Mouse (Mus musculus): ENCODE results near the gene Tuba1c. TPM values are rescaled to one million over a fixed set of nuclear protein-coding genes. Genes with fewer than 3 reads are reported as not detected.
"Not testable (repeated sequence)": the region's sequence is repeated elsewhere in the genome, so short reads cannot be mapped to it uniquely, and the experiment has no call there.

Tuba1c gene
- polyA plus RNA-seq, 1 experiment = 12.6 TPM

DNA sequence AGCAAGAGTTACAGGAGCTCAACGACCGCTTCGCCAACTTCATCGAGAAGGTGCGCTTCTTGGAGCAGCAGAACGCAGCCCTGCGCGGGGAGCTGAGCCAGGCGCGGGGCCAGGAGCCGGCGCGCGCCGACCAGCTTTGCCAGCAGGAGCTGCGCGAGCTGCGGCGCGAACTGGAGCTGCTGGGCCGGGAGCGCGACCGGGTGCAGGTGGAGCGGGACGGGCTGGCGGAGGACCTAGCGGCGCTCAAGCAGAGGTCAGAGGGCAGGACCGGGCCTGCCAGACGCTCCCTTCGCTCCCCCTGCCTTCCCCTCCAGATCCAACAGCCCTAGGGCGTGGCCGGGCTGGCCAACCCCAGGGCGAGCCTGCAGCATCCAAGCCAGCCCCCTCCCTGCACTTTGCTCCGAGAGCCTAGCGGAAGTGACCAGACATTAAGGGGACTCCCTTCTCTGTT, 25.8 kb downstream of the Tuba1c start:
- Histone ChIP-seq H3K4me1 (ENCODE audit: control insufficient read depth) (peaks cover 15% of the 10 kb centered on the region), H3K36me3 (ENCODE audit: control insufficient read depth) (no peaks in the 10 kb centered on the region), H3K4me3 (replicated peaks) (no peak overlapping the region), H3K27me3 (ENCODE audit: control insufficient read depth) (peaks cover 95% of the 10 kb centered on the region), H3K9me3 (ENCODE audit: control insufficient read depth, low read length) (peaks cover 7% of the 10 kb centered on the region; the same call in 1 of the 2 replicates)
- TF ChIP-seq GATA1 (IDR thresholded peaks at IDR 0.05; ENCODE audit: low read length) = no peak
- TF ChIP-seq TAL1 (IDR thresholded peaks at IDR 0.05; ENCODE audit: low read length) = no peak

- TF ChIP-seq TAL1 (IDR thresholded peaks at IDR 0.05; ENCODE audit: low read length) (no peak), GATA1 (IDR thresholded peaks at IDR 0.05; ENCODE audit: low read length) (no peak)
- peaks cover 7% of the 10 kb centered on the region; the same call in 1 of the 2 replicates for H3K9me3 ChIP-seq (ENCODE audit: control insufficient read depth, low read length)
- peaks cover 96% of the 10 kb centered on the region for H3K27me3 ChIP-seq (ENCODE audit: control insufficient read depth)
- H3K36me3 ChIP-seq (ENCODE audit: control insufficient read depth) = no peaks in the 10 kb centered on the region
- H3K4me1 ChIP-seq (ENCODE audit: control insufficient read depth) = peaks cover 15% of the 10 kb centered on the region
- no peak overlapping the region for H3K4me3 ChIP-seq (replicated peaks)
Measured at GRCm38 (mm10) chr15:99056332-99056731, 26.6 kb downstream of the Tuba1c start.

DNA sequence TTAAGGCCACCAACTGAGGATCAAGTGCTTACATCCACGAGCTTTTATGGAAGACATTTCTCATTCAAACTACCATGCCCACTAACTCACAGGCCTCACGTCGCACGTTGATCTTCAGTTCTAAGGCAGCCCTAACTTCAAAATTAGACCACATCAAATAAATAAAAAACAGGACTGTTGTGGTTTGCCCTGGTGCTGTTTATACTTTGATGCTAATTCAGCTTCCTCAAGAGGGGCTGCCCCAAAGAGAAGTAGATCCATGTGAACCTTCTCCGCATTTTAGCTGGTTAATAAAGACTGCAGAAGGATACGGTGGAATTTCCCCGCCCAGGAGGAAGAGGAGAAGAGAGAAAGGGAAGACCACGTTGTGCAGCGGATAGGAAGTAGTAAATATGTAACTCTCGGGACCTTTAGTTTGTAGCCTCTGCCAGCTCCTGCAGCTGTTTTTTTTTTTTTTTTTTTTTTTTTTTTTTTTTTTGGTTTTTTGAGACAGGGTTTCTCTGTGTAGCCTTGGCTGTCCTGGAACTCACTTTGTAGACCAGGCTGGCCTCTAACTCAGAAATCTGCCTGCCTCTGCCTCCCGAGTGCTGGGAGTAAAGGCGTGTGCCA, 36.0 kb downstream of the Tuba1c start:
- Histone ChIP-seq H3K4me3 (replicated peaks) (no peak overlapping the region), H3K36me3 (ENCODE audit: control insufficient read depth) (no peaks in the 10 kb centered on the region), H3K27me3 (ENCODE audit: control insufficient read depth) (peaks cover 71% of the 10 kb centered on the region), H3K4me1 (ENCODE audit: control insufficient read depth) (no peaks in the 10 kb centered on the region), H3K9me3 (ENCODE audit: control insufficient read depth, low read length) (no peaks in the 10 kb centered on the region)
- TF ChIP-seq GATA1 (IDR thresholded peaks at IDR 0.05; ENCODE audit: low read length) = no peak
- TF ChIP-seq TAL1 (IDR thresholded peaks at IDR 0.05; ENCODE audit: low read length) = no peak

DNA sequence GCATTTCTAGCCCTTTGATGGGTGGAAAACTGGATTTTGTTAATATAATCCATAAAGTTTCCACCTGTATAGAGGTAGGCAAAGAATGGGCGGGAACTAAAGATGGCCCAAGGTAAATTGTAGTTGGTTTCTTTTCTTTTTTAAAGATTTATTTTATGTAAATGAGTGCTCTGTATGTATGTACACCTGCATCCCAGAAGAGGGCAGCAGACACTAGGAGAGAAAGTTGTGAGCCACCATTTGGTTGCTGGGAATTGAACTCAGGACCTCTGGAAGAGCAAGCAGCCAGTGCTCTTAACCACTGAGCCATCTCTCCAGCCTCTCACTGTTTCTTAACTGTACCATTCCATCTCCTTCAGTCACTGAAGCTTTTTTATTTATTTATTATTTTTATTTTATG, 42.3 kb downstream of the Tuba1c start:
- H3K4me1 ChIP-seq (ENCODE audit: control insufficient read depth) = peaks cover 22% of the 10 kb centered on the region
- no peak overlapping the region for H3K4me3 ChIP-seq (replicated peaks)
- no peaks in the 10 kb centered on the region for H3K9me3 ChIP-seq (ENCODE audit: control insufficient read depth, low read length)
- peaks cover 21% of the 10 kb centered on the region for H3K27me3 ChIP-seq (ENCODE audit: control insufficient read depth)
- TF ChIP-seq TAL1 (IDR thresholded peaks at IDR 0.05; ENCODE audit: low read length) (no peak), GATA1 (IDR thresholded peaks at IDR 0.05; ENCODE audit: low read length) (no peak)
- H3K36me3 ChIP-seq (ENCODE audit: control insufficient read depth) = peaks cover 11% of the 10 kb centered on the region

GRCm38 (mm10) chr15:99074019-99074599, 44.4 kb downstream of the Tuba1c start, which contains the start of gene Troap:
TSS of gene Troap (plus strand) at chr15:99074575.
- no peak for TF ChIP-seq TAL1 (IDR thresholded peaks at IDR 0.05; ENCODE audit: low read length)
- TF ChIP-seq GATA1 (IDR thresholded peaks at IDR 0.05; ENCODE audit: low read length) = no peak
- Histone ChIP-seq H3K9me3 (ENCODE audit: control insufficient read depth, low read length) (no peaks in the 10 kb centered on the region), H3K36me3 (ENCODE audit: control insufficient read depth) (peaks cover 32% of the 10 kb centered on the region), H3K4me3 (replicated peaks) (peak within 1 kb of the TSS; percentile 95), H3K4me1 (ENCODE audit: control insufficient read depth) (peaks cover 39% of the 10 kb centered on the region), H3K27me3 (ENCODE audit: control insufficient read depth) (peaks cover 9% of the 10 kb centered on the region)

- Histone ChIP-seq H3K4me1 (ENCODE audit: control insufficient read depth) (peaks cover 39% of the 10 kb centered on the region), H3K27me3 (ENCODE audit: control insufficient read depth) (peaks cover 2% of the 10 kb centered on the region), H3K36me3 (ENCODE audit: control insufficient read depth) (peaks cover 37% of the 10 kb centered on the region), H3K9me3 (ENCODE audit: control insufficient read depth, low read length) (no peaks in the 10 kb centered on the region), H3K4me3 (replicated peaks) (peak overlapping the region; percentile 95)
- no peak for TF ChIP-seq TAL1 (IDR thresholded peaks at IDR 0.05; ENCODE audit: low read length)
- TF ChIP-seq GATA1 (IDR thresholded peaks at IDR 0.05; ENCODE audit: low read length) = no peak
Measured at GRCm38 (mm10) chr15:99074600-99075333, 45.1 kb downstream of the Tuba1c start.

GRCm38 (mm10) chr15:99076011-99076410, 46.3 kb downstream of the Tuba1c start:
- H3K4me3 ChIP-seq (replicated peaks) = peak overlapping the region; percentile 95
- not testable (repeated sequence) for H3K9me3 ChIP-seq (ENCODE audit: control insufficient read depth, low read length); H3K27me3 ChIP-seq (ENCODE audit: control insufficient read depth)
- H3K4me1 ChIP-seq (ENCODE audit: control insufficient read depth) = peaks cover 39% of the 10 kb centered on the region
- peaks cover 50% of the 10 kb centered on the region for H3K36me3 ChIP-seq (ENCODE audit: control insufficient read depth)

GRCm38 (mm10) chr15:99078181-99078910, 48.7 kb downstream of the Tuba1c start:
- Histone ChIP-seq H3K4me3 (replicated peaks) (no peak overlapping the region), H3K27me3 (ENCODE audit: control insufficient read depth) (0 out of 2 replicates have a peak, but pooled peaks cover under 1% of the 10 kb centered on the region), H3K36me3 (ENCODE audit: control insufficient read depth) (peaks cover 73% of the 10 kb centered on the region), H3K4me1 (ENCODE audit: control insufficient read depth) (peaks cover 43% of the 10 kb centered on the region), H3K9me3 (ENCODE audit: control insufficient read depth, low read length) (no peaks in the 10 kb centered on the region)
- TF ChIP-seq TAL1 (IDR thresholded peaks at IDR 0.05; ENCODE audit: low read length) (no peak), GATA1 (IDR thresholded peaks at IDR 0.05; ENCODE audit: low read length) (no peak)

- Histone ChIP-seq H3K9me3 (ENCODE audit: control insufficient read depth, low read length) (no peaks in the 10 kb centered on the region), H3K4me1 (ENCODE audit: control insufficient read depth) (peaks cover 40% of the 10 kb centered on the region), H3K36me3 (ENCODE audit: control insufficient read depth) (peaks cover 80% of the 10 kb centered on the region), H3K27me3 (ENCODE audit: control insufficient read depth) (peaks cover 15% of the 10 kb centered on the region), H3K4me3 (replicated peaks) (no peak overlapping the region)
- TF ChIP-seq TAL1 (IDR thresholded peaks at IDR 0.05; ENCODE audit: low read length) (no peak), GATA1 (IDR thresholded peaks at IDR 0.05; ENCODE audit: low read length) (no peak)
Measured at GRCm38 (mm10) chr15:99079804-99080203, 50.1 kb downstream of the Tuba1c start.

All from erythroblast, embryonic 14.5 days (primary cell).